9 mouse cellular contexts compared by ENCODE assay signal in the genomic region with DNA sequence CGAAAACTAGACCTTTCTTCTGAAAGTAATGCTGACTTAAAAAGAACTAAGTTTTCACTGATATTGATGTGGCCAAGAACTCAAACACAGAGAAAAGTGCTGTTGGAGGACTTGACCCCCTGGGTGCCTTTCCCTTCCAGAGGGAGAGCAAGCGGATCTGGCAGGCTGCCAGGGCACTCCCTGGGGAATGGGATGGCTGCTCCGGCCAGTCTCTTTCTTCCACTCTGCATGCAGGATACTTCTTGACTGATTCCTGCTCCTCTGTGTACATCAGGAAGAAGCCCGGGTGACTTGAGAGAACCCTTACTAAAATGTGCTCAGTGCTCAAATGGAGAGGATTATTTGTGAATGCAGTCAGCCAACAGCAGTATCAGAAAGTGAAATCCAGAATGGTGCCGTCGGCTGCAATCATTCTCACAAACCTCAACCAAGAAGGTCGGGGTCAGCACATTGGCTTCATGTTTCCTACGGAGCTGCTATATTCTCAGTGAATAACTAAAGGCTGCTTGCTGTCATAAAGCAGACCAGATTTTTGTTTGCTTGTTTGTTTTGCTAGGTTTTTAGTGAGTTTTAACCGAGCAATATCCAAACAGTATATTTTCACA.
A peak's percentile ranks its signal among the peaks of the same experiment; 100 is the strongest.
DNase-seq lines count a peak whose midpoint lies in the region; ATAC-seq lines count a peak whose summit lies in the region.
"Had no signal": no experiment of that assay in that cellular context is flagged by ENCODE, and none has a peak within 500 bp of the region (broad histone marks: within the 10 kb centered on the region; RNA-seq: fewer than 3 reads in every experiment).

No protein-coding gene starts in this region.

- no peak overlapping the region for H3K4me2 ChIP-seq in hindbrain, embryonic 11.5 days (replicated peaks; ENCODE audit: low read depth, low read length)
- H3K4me2 ChIP-seq in hindbrain, embryonic 12.5 days (replicated peaks) = no peak overlapping the region
- H3K4me2 ChIP-seq in kidney, embryonic 15.5 days = peak overlapping the region; percentile 42

- ATAC-seq in hindbrain, embryonic 11.5 days (ENCODE audit: low FRiP score) = no peak
- ATAC-seq in hindbrain, embryonic 12.5 days (ENCODE audit: low FRiP score) = no peak
- ATAC-seq in kidney, embryonic 15.5 days (replicated peaks; ENCODE audit: low FRiP score) = no peak

- H3K9me3 ChIP-seq in hindbrain, embryonic 11.5 days (ENCODE audit: control insufficient read depth, low read length) = no peaks in the 10 kb centered on the region
- H3K9me3 ChIP-seq in hindbrain, embryonic 12.5 days (replicated peaks) = no peaks in the 10 kb centered on the region
- no peaks in the 10 kb centered on the region for H3K9me3 ChIP-seq in kidney, embryonic 15.5 days (replicated peaks)

- no peak overlapping the region for H3K27ac ChIP-seq in hindbrain, embryonic 11.5 days (ENCODE audit: low read depth, low read length)
- no peak overlapping the region for H3K27ac ChIP-seq in hindbrain, embryonic 12.5 days
- H3K27ac ChIP-seq in kidney, embryonic 15.5 days = peak overlapping the region; percentile 74

- no peaks in the 10 kb centered on the region; the same call in 1 of the 2 replicates for H3K4me1 ChIP-seq in hindbrain, embryonic 11.5 days (replicated peaks; ENCODE audit: control insufficient read depth, insufficient read depth, low read length)
- H3K4me1 ChIP-seq in hindbrain, embryonic 12.5 days = peaks cover 8% of the 10 kb centered on the region
- peaks cover 38% of the 10 kb centered on the region for H3K4me1 ChIP-seq in kidney, embryonic 15.5 days

- no peaks in the 10 kb centered on the region for H3K36me3 ChIP-seq in hindbrain, embryonic 11.5 days (ENCODE audit: control insufficient read depth, insufficient read depth, low read length)
- 0 out of 2 replicates have a peak, but pooled peaks cover 2% of the 10 kb centered on the region for H3K36me3 ChIP-seq in hindbrain, embryonic 12.5 days
- peaks cover 16% of the 10 kb centered on the region for H3K36me3 ChIP-seq in kidney, embryonic 15.5 days

- WGBS in hindbrain, embryonic 11.5 days = 48% methylated on average over 9 of the region's 9 CpGs
- 41% methylated on average over 9 of the region's 9 CpGs for WGBS in hindbrain, embryonic 12.5 days
- WGBS in kidney, embryonic 15.5 days = 19% methylated on average over 9 of the region's 9 CpGs

- DNase-seq in hindbrain, embryonic 11.5 days (ENCODE audit: low spot score) = peak; percentile 48
- peak; percentile 87 for DNase-seq in adrenal gland, postnatal 25 days
- peak; percentile 98 for DNase-seq in heart, adult 11 months
- peak; percentile 68 for DNase-seq in mesoderm, embryonic 11.5 days (ENCODE audit: low read depth, low spot score)
- DNase-seq in B cell, adult 2 months = no peak
- no peak for DNase-seq in spleen, postnatal 14 days (ENCODE audit: low spot score in 2 of 2)

- no peak overlapping the region for H3K4me3 ChIP-seq in hindbrain, embryonic 11.5 days (ENCODE audit: low read depth, low read length)
- H3K4me3 ChIP-seq in hindbrain, embryonic 12.5 days = no peak overlapping the region
- H3K4me3 ChIP-seq in kidney, embryonic 15.5 days (replicated peaks) = no peak overlapping the region

- H3K27me3 ChIP-seq in hindbrain, embryonic 11.5 days (ENCODE audit: control insufficient read depth, insufficient read depth, low read length) = no peaks in the 10 kb centered on the region
- H3K27me3 ChIP-seq in hindbrain, embryonic 12.5 days = no peaks in the 10 kb centered on the region
- H3K27me3 ChIP-seq in kidney, embryonic 15.5 days = no peaks in the 10 kb centered on the region
- H3K27me3 ChIP-seq: CH12.LX had no signal

- H3K9ac ChIP-seq in hindbrain, embryonic 11.5 days (ENCODE audit: low read depth, low read length) = no peak overlapping the region
- H3K9ac ChIP-seq in hindbrain, embryonic 12.5 days = no peak overlapping the region
- H3K9ac ChIP-seq in kidney, embryonic 15.5 days = no peak overlapping the region

Comparison
In these comparisons a context has a peak if more than half of its experiments do, and no peak if none do; other contexts are left out.
1. DNase-seq: peak in hindbrain, embryonic 11.5 days (single experiment), adrenal gland, postnatal 25 days (single experiment), heart, adult 11 months (single experiment) and mesoderm, embryonic 11.5 days (single experiment); none in B cell, adult 2 months (0 of 2) and spleen, postnatal 14 days (0 of 2).